ENCODE assay signal across 25 mouse cellular contexts in genomic region chr8:61272838-61273237, GRCm38 (mm10). TPM values are rescaled to one million over a fixed set of nuclear protein-coding genes. Genes with fewer than 3 reads are reported as not detected.
A peak's percentile ranks its signal among the peaks of the same experiment; 100 is the strongest.
DNase-seq lines count a peak whose midpoint lies in the region; ATAC-seq lines count a peak whose summit lies in the region.
"Had no signal": no experiment of that assay in that cellular context is flagged by ENCODE, and none has a peak within 500 bp of the region (broad histone marks: within the 10 kb centered on the region; RNA-seq: fewer than 3 reads in every experiment).

No protein-coding gene starts in this region.

- H3K27me3 ChIP-seq in kidney, embryonic 16.5 days (ENCODE audit: insufficient read depth, low read length), result no peaks in the 10 kb centered on the region
- no peaks in the 10 kb centered on the region for H3K27me3 ChIP-seq in lung, embryonic 15.5 days
- H3K27me3 ChIP-seq in intestine, embryonic 15.5 days (replicated peaks), result no peaks in the 10 kb centered on the region
- H3K27me3 ChIP-seq: CH12.LX; embryonic facial prominence, embryonic 15.5 days; limb, embryonic 13.5 days; Patski had no signal

- no peak for ATAC-seq in kidney, embryonic 16.5 days (ENCODE audit: low FRiP score, low TSS enrichment)
- no peak for ATAC-seq in lung, embryonic 15.5 days (ENCODE audit: borderline replicate concordance, extremely low read depth, low FRiP score, low TSS enrichment)
- peak; percentile 35; the same call in 1 of the 2 replicates for ATAC-seq in intestine, embryonic 15.5 days
- ATAC-seq: forebrain, embryonic 14.5 days; inflammation-experienced regulatory T-cells, adult 6 months; Patski had no signal

- H3K9me3 ChIP-seq in kidney, embryonic 16.5 days (ENCODE audit: low read length), result no peaks in the 10 kb centered on the region
- no peaks in the 10 kb centered on the region for H3K9me3 ChIP-seq in lung, embryonic 15.5 days
- no peaks in the 10 kb centered on the region for H3K9me3 ChIP-seq in intestine, embryonic 15.5 days
- H3K9me3 ChIP-seq: embryonic facial prominence, embryonic 15.5 days; G1E; heart, embryonic 10.5 days; limb, embryonic 13.5 days had no signal

- H3K36me3 ChIP-seq in kidney, embryonic 16.5 days (ENCODE audit: insufficient read depth, low read length), result no peaks in the 10 kb centered on the region
- no peaks in the 10 kb centered on the region for H3K36me3 ChIP-seq in lung, embryonic 15.5 days
- H3K36me3 ChIP-seq in intestine, embryonic 15.5 days, result no peaks in the 10 kb centered on the region
- H3K36me3 ChIP-seq: embryonic facial prominence, embryonic 15.5 days; G1E; heart, embryonic 10.5 days; limb, embryonic 13.5 days had no signal

- 46% methylated on average over 3 of the region's 3 CpGs for WGBS in kidney, embryonic 16.5 days
- WGBS in lung, embryonic 15.5 days, result 45% methylated on average over 3 of the region's 3 CpGs
- 53% methylated on average over 3 of the region's 3 CpGs for WGBS in intestine, embryonic 15.5 days

- no peak overlapping the region for H3K4me3 ChIP-seq in kidney, embryonic 16.5 days (ENCODE audit: low read length)
- no peak overlapping the region for H3K4me3 ChIP-seq in lung, embryonic 15.5 days
- H3K4me3 ChIP-seq in intestine, embryonic 15.5 days (replicated peaks), result no peak overlapping the region
- H3K4me3 ChIP-seq: embryonic facial prominence, embryonic 15.5 days; gastrocnemius, adult 2 months; heart, embryonic 10.5 days; limb, embryonic 13.5 days had no signal

- DNase-seq in kidney, adult 11 months, result no peak
- DNase-seq in lung, postnatal 14 days, result no peak
- DNase-seq in kidney, postnatal 25 days, result peak; percentile 34 to 63
- no peak for DNase-seq in heart, adult 9 months (ENCODE audit: low spot score in 2 of 2)
- DNase-seq: adrenal gland, postnatal 36 days; B cell, adult 2 months; cerebellum, adult 9-10 months; gastrocnemius, adult 2 months; heart, postnatal 4 days; layer of hippocampus, postnatal 36 days; lung, adult 18-20 months; midbrain, embryonic 14.5 days; thymus, postnatal 14 days had no signal

- H3K27ac ChIP-seq in kidney, embryonic 16.5 days (ENCODE audit: low read length), result peak overlapping the region; percentile 88
- H3K27ac ChIP-seq in lung, embryonic 15.5 days, result peak overlapping the region; percentile 81
- peak overlapping the region; percentile 28; the same call in 1 of the 2 replicates for H3K27ac ChIP-seq in intestine, embryonic 15.5 days
- H3K27ac ChIP-seq: embryonic facial prominence, embryonic 15.5 days; gastrocnemius, adult 2 months; heart, embryonic 10.5 days; hindbrain, embryonic 14.5 days; limb, embryonic 13.5 days had no signal

- H3K9ac ChIP-seq in kidney, embryonic 16.5 days (replicated peaks; ENCODE audit: low read length), result no peak overlapping the region; the same call in 1 of the 2 replicates
- H3K9ac ChIP-seq in lung, embryonic 15.5 days, result no peak overlapping the region
- H3K9ac ChIP-seq in intestine, embryonic 15.5 days, result no peak overlapping the region
- H3K9ac ChIP-seq: embryonic facial prominence, embryonic 15.5 days; hindbrain, embryonic 14.5 days; limb, embryonic 13.5 days had no signal

- H3K4me2 ChIP-seq in kidney, embryonic 16.5 days (replicated peaks; ENCODE audit: low read depth, low read length), result peak overlapping the region; percentile 36
- H3K4me2 ChIP-seq in lung, embryonic 15.5 days, result peak overlapping the region; percentile 23
- H3K4me2 ChIP-seq in intestine, embryonic 15.5 days (replicated peaks), result peak overlapping the region; percentile 47
- H3K4me2 ChIP-seq: embryonic facial prominence, embryonic 15.5 days; hindbrain, embryonic 14.5 days; limb, embryonic 13.5 days had no signal

- H3K4me1 ChIP-seq in kidney, embryonic 16.5 days (ENCODE audit: insufficient read depth, low read length), result peaks cover 74% of the 10 kb centered on the region
- H3K4me1 ChIP-seq in lung, embryonic 15.5 days, result peaks cover 82% of the 10 kb centered on the region
- H3K4me1 ChIP-seq in intestine, embryonic 15.5 days (replicated peaks), result peaks cover 33% of the 10 kb centered on the region

RNA-seq across cellular contexts. Expression of gene Sh3rf1, which starts 49.2 kb away (rescaled TPM):
- 23.3 and 26.7 TPM in 2 replicates for polyA plus RNA-seq in kidney, embryonic 16.5 days (2015; fragmentation: Nextera tagmentation; extraction: Ambion mirVana)
- polyA plus RNA-seq in lung, embryonic 15.5 days (2015; fragmentation: Nextera tagmentation; extraction: Ambion mirVana), result 15.8 and 16.8 TPM in 2 replicates
- polyA plus RNA-seq in intestine, embryonic 15.5 days (2015; fragmentation: Nextera tagmentation; extraction: Ambion mirVana), result 11.4 and 11.7 TPM in 2 replicates

Comparison
In these comparisons a context has a peak if more than half of its experiments do, and no peak if none do; other contexts are left out.
1. DNase-seq: peak in kidney, postnatal 25 days (2 of 2); none in kidney, adult 11 months (single experiment), lung, postnatal 14 days (single experiment) and heart, adult 9 months (0 of 2).
2. H3K27ac ChIP-seq: peak in every context shown above with its lines; median percentile 88 in kidney, embryonic 16.5 days; 81 in lung, embryonic 15.5 days; 28 in intestine, embryonic 15.5 days.
3. Peak in every context shown above with its lines, with median percentiles within 50 percentile points of each other: H3K4me2 ChIP-seq.